Mouse (Mus musculus) limb, embryonic 11.5 days (tissue): ENCODE measurements around the gene Urah. TPM values are rescaled to one million over a fixed set of nuclear protein-coding genes. Genes with fewer than 3 reads are reported as not detected.

ENCODE experiments used
- ATAC-seq: fragments of 200-750 bp; cut with Nextera tagmentation; 2 replicates; pipeline ENCODE4 v1.8.0; 2017; ENCODE audit warnings: low read depth; ENCODE audit not compliant: insufficient number of reproducible peaks, low FRiP score, low TSS enrichment
- DNase-seq: peaks from one replicate; pipeline ENCODE4 v3.0.0-alpha.2; 2015; ENCODE audit warnings: low spot score
- H3K27ac ChIP-seq: fragments of 300-500 bp; sonication (generic); replicated peaks from 2 replicates; pipeline ENCODE4 v1.5.1; 2014; ENCODE audit warnings: low read depth, mild to moderate bottlenecking, low read length
- H3K27me3 ChIP-seq: fragments of 300-500 bp; sonication (generic); 2 replicates; pipeline ENCODE4 v1.6.1; 2014; ENCODE audit warnings: mild to moderate bottlenecking, low read length, mixed read lengths; ENCODE audit not compliant: control insufficient read depth, insufficient read depth
- H3K36me3 ChIP-seq: fragments of 300-500 bp; sonication (generic); 2 replicates; pipeline ENCODE4 v1.6.1; 2014; ENCODE audit warnings: mild to moderate bottlenecking, low read length, moderate library complexity, mixed read lengths; ENCODE audit not compliant: control insufficient read depth, insufficient read depth
- H3K4me1 ChIP-seq: fragments of 300-500 bp; sonication (generic); 2 replicates; pipeline ENCODE4 v1.6.1; 2014; ENCODE audit warnings: low read length, mixed read lengths; ENCODE audit not compliant: control insufficient read depth, insufficient read depth
- H3K4me2 ChIP-seq: fragments of 300-500 bp; sonication (generic); 2 replicates; pipeline ENCODE4 v1.6.1; 2014; ENCODE audit warnings: low read depth, mild to moderate bottlenecking, moderate library complexity; ENCODE audit not compliant: severe bottlenecking
- H3K4me3 ChIP-seq: fragments of 300-500 bp; sonication (generic); 2 replicates; pipeline ENCODE4 v1.5.1; 2014; ENCODE audit warnings: low read depth, low read length
- H3K9ac ChIP-seq: fragments of 300-500 bp; sonication (generic); 2 replicates; pipeline ENCODE4 v1.6.1; 2014; ENCODE audit warnings: mild to moderate bottlenecking, low read length
- H3K9me3 ChIP-seq: fragments of 300-500 bp; sonication (generic); 2 replicates; pipeline ENCODE4 v1.6.1; 2016; ENCODE audit warnings: low read length; ENCODE audit not compliant: control insufficient read depth
- WGBS: fragments of 180-500 bp; shearing (Covaris S2); extraction: QIAGEN DNeasy Blood & Tissue Kit; methylation state at CpG from one replicate; pipeline ENCODE4 v1.1.7; 2014; 5-methylcytosine and 5-hydroxymethylcytosine counted together
- polyA plus RNA-seq: library from polyadenylated mRNA; unstranded; fragments of >200 nt; fragmentation: Nextera tagmentation; extraction: Ambion mirVana; gene quantifications from 2 replicates; pipeline ENCODE4 v1.2.1, GENCODE M21; 2014

Urah gene
- polyA plus RNA-seq, 1 experiment from 2014 or later = 0.68 TPM

- 76% methylated on average over 9 of the region's 9 CpGs for WGBS
- peaks cover 12% of the 10 kb centered on the region for H3K4me1 ChIP-seq
- ATAC-seq (no peak), DNase-seq (no peak)
- no peaks in the 10 kb centered on the region for H3K9me3 ChIP-seq
- peaks cover 12% of the 10 kb centered on the region; the same call in 1 of the 2 replicates for H3K36me3 ChIP-seq
- no peaks in the 10 kb centered on the region for H3K27me3 ChIP-seq
- peak overlapping the region; percentile 100 for H3K4me2 ChIP-seq
- H3K4me3 ChIP-seq = peak overlapping the region; percentile 74
- peak overlapping the region; percentile 79 for H3K9ac ChIP-seq
- no peak overlapping the region for H3K27ac ChIP-seq
Observed at GRCm38 (mm10) chr7:140855181-140855580, 20.4 kb downstream of the Urah start.

- peak; percentile 91 for DNase-seq
- peak; percentile 74 for ATAC-seq
- peak within 1 kb of the TSS; percentile 100 for H3K4me2 ChIP-seq
- H3K27ac ChIP-seq = peak within 1 kb of the TSS; percentile 45; the same call in 1 of the 2 replicates
- WGBS = 1% methylated on average over 51 of the region's 51 CpGs
- H3K4me1 ChIP-seq = peaks cover 12% of the 10 kb centered on the region
- peak within 1 kb of the TSS; percentile 82 for H3K9ac ChIP-seq
- peak within 1 kb of the TSS; percentile 74 for H3K4me3 ChIP-seq
- no peaks in the 10 kb centered on the region for H3K27me3 ChIP-seq
- no peaks in the 10 kb centered on the region for H3K9me3 ChIP-seq
- H3K36me3 ChIP-seq = peaks cover 12% of the 10 kb centered on the region; the same call in 1 of the 2 replicates
Observed at GRCm38 (mm10) chr7:140855860-140856784, 21.3 kb downstream of the Urah start, which contains the start of gene Gm45785. Gene Gm45785, minus strand, starts transcription at chr7:140856331.

DNA sequence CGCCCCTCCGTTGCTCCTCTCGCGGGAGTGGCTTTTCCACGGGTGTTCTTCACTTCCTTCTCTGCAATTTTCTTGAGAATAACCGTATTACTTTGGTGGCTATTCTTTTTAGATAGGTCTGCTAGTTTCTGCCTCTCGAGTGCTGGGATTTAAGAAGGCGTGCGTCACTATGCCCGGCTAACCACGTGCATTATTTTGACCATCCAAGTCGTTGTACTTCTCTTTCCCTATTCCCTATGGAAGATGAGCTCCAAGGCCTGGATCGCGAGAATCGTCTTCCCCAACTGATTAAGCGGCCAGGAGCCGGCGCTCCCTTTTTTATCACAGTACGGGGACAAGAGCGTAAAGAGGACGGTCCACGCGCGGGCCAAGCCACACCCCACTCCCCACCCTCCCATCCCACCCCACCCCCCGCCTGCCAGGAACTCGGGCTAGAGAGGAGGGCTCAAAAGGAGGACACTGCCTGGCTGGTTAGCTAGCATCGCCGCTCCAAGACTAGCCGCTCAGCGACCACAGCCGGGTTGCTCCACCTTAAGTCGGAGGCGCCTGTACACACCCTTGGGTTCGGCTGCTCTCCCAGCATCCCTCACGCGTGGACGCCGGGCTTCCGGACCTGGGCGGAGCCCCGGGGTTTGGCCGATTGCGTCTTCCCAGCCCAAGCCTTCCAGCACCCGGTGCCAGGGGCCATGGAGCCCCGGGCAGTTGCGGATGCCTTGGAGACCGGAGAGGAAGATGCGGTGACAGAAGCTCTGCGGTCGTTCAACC is 22.1 kb downstream of the Urah start, which contains the start of gene Ric8a:
Ric8a (plus strand) TSS at position 173 of the 765 bp plus-strand sequence.
- under 1% methylated on average over 50 of the region's 50 CpGs for WGBS
- H3K4me2 ChIP-seq = peak within 1 kb of the TSS; percentile 100

GRCm38 (mm10) chr7:140857550-140858505 is 23.0 kb downstream of the Urah start, which contains the start of gene Bet1l:
Gene Bet1l, minus strand, starts transcription at chr7:140857577.
- Histone ChIP-seq H3K9ac (peak within 1 kb of the TSS; percentile 82), H3K36me3 (peaks cover 11% of the 10 kb centered on the region; the same call in 1 of the 2 replicates)
- WGBS = 41% methylated on average over 40 of the region's 40 CpGs

More for the DNA sequence above, 22.1 kb downstream of the Urah start, which contains the start of gene Ric8a:
- DNase-seq = peak; percentile 83
- H3K27ac ChIP-seq = peak within 1 kb of the TSS; percentile 45; the same call in 1 of the 2 replicates
- peak; percentile 65 for ATAC-seq
- H3K9ac ChIP-seq = peak within 1 kb of the TSS; percentile 82
- H3K36me3 ChIP-seq = peaks cover 11% of the 10 kb centered on the region; the same call in 1 of the 2 replicates
- no peaks in the 10 kb centered on the region for H3K9me3 ChIP-seq
- H3K27me3 ChIP-seq = no peaks in the 10 kb centered on the region
- peaks cover 12% of the 10 kb centered on the region for H3K4me1 ChIP-seq
- peak within 1 kb of the TSS; percentile 74 for H3K4me3 ChIP-seq

DNA sequence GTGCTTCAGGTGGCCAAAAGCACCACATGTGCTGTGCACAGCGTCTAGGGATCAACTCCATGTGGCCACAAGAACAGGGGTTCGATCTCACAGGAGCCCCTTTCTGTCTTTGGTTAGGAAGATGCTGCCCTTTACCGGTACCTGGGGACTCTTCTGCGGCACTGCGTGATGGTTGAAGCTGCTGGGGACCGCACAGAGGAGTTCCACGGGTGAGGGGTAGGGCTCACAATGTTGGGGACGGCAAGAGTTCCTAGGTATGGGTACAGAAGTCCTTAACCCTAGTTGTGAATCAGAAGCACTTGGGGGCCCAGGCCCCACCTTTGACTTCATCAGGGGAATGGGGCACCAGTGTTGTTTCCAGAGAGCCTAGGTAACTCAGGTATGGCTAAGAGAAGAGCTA is 23.9 kb downstream of the Urah start:
- H3K36me3 ChIP-seq = peaks cover 11% of the 10 kb centered on the region; the same call in 1 of the 2 replicates
- no peaks in the 10 kb centered on the region for H3K9me3 ChIP-seq
- H3K4me3 ChIP-seq = no peak overlapping the region
- H3K9ac ChIP-seq = no peak overlapping the region
- WGBS = 95% methylated on average over 8 of the region's 8 CpGs
- no peak for DNase-seq
- H3K27me3 ChIP-seq = no peaks in the 10 kb centered on the region
- peaks cover 12% of the 10 kb centered on the region for H3K4me1 ChIP-seq
- no peak overlapping the region for H3K27ac ChIP-seq
- no peak for ATAC-seq
- H3K4me2 ChIP-seq = no peak overlapping the region

More at GRCm38 (mm10) chr7:140857550-140858505, 23.0 kb downstream of the Urah start, which contains the start of gene Bet1l:
- DNase-seq = no peak
- H3K9me3 ChIP-seq = no peaks in the 10 kb centered on the region
- peak; percentile 31; the same call in 1 of the 2 replicates for ATAC-seq
- peak within 1 kb of the TSS; percentile 100 for H3K4me2 ChIP-seq
- H3K27me3 ChIP-seq = no peaks in the 10 kb centered on the region
- H3K4me1 ChIP-seq = peaks cover 12% of the 10 kb centered on the region
- H3K27ac ChIP-seq = peak within 1 kb of the TSS; percentile 45; the same call in 1 of the 2 replicates
- H3K4me3 ChIP-seq = peak within 1 kb of the TSS; percentile 74

- H3K4me3 ChIP-seq = no peak overlapping the region
- 67% methylated on average over 6 of the region's 6 CpGs for WGBS
- peaks cover 12% of the 10 kb centered on the region for H3K4me1 ChIP-seq
- no peak overlapping the region for H3K27ac ChIP-seq
- DNase-seq (no peak), ATAC-seq (no peak)
- no peaks in the 10 kb centered on the region for H3K9me3 ChIP-seq
- peaks cover 9% of the 10 kb centered on the region; the same call in 1 of the 2 replicates for H3K36me3 ChIP-seq
- H3K4me2 ChIP-seq = no peak overlapping the region
- no peaks in the 10 kb centered on the region for H3K27me3 ChIP-seq
- no peak overlapping the region for H3K9ac ChIP-seq
Observed at GRCm38 (mm10) chr7:140859997-140860396, 25.2 kb downstream of the Urah start.

DNA sequence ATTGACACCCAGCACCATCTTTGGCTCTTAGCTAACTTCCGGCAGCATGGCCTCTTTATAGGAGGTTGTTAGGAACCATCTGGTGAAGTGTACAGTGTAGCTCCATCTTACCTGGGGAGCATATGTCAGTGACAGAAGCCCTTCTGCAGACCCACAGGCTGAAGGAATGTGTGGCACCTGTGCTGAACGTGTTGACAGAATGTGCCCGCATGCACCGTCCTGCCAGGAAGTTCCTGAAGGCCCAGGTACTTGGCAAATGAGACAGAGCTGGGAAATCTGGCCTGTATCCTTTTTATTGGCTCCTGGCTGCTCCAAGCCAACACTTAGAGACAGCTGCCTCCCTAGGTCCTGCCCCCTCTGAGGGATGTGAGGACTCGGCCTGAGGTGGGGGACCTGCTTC is 25.9 kb downstream of the Urah start:
- Histone ChIP-seq H3K9ac (no peak overlapping the region), H3K4me2 (no peak overlapping the region), H3K27me3 (no peaks in the 10 kb centered on the region), H3K4me1 (peaks cover 7% of the 10 kb centered on the region), H3K9me3 (no peaks in the 10 kb centered on the region), H3K27ac (no peak overlapping the region), H3K4me3 (no peak overlapping the region), H3K36me3 (peaks cover 9% of the 10 kb centered on the region; the same call in 1 of the 2 replicates)
- ATAC-seq (no peak), DNase-seq (no peak)
- 85% methylated on average over 5 of the region's 5 CpGs for WGBS
